Mouse (Mus musculus) myocyte (in vitro differentiated cells): ENCODE data around the gene Snrnp70. TPM values are rescaled to one million over a fixed set of nuclear protein-coding genes. Genes with fewer than 3 reads are reported as not detected.
"Not testable (repeated sequence)": the region's sequence is repeated elsewhere in the genome, so short reads cannot be mapped to it uniquely, and the experiment has no call there.

Experiments used
- H3K27me3 ChIP-seq: one replicate; pipeline ENCODE4 v1.6.1; 2011; ENCODE audit not compliant: control insufficient read depth, insufficient read depth, insufficient read length
- H3K36me3 ChIP-seq: one replicate; pipeline ENCODE4 v1.6.1; 2011; ENCODE audit not compliant: control insufficient read depth, insufficient read depth
- H3K4me2 ChIP-seq: one replicate; pipeline ENCODE4 v1.6.1; 2011; ENCODE audit warnings: low read depth, control low read depth
- H3K4me3 ChIP-seq: one replicate; pipeline ENCODE4 v1.5.1; 2011; ENCODE audit warnings: mild to moderate bottlenecking, control low read depth, moderate library complexity
- H3K79me2 ChIP-seq: one replicate; pipeline ENCODE4 v1.6.1; 2011; ENCODE audit not compliant: control insufficient read depth, insufficient read depth
- H3ac ChIP-seq: one replicate; pipeline ENCODE4 v1.6.1; 2011; ENCODE audit not compliant: control insufficient read depth, insufficient read length
- CEBPB ChIP-seq: IDR thresholded peaks from 2 replicates; pipeline ENCODE4 v1.6.1; 2011; ENCODE audit warnings: mild to moderate bottlenecking, moderate library complexity; ENCODE audit not compliant: poor library complexity, insufficient read depth, severe bottlenecking
- E2F4 ChIP-seq: IDR thresholded peaks from one replicate; pipeline ENCODE4 v1.6.1; 2011; ENCODE audit warnings: mild to moderate bottlenecking, control low read depth, moderate library complexity; ENCODE audit not compliant: insufficient read depth
- MAX ChIP-seq: IDR thresholded peaks from one replicate; pipeline ENCODE4 v1.6.1; 2011; ENCODE audit warnings: low read depth, mild to moderate bottlenecking, control low read depth
- MYOD1 ChIP-seq, 3 experiments: IDR thresholded peaks; one replicate each; pipeline ENCODE4 v1.6.1; 2011; ENCODE audit warnings: control low read depth in 2 of 3, low read depth in 2 of 3, mild to moderate bottlenecking in 2 of 3, moderate library complexity in 1 of 3; ENCODE audit not compliant: insufficient read length in 2 of 3, control insufficient read depth in 1 of 3
- MYOG ChIP-seq, 3 experiments: IDR thresholded peaks; one replicate each; pipeline ENCODE4 v1.6.1; 2011; ENCODE audit warnings: control low read depth in 2 of 3, low read depth in 2 of 3, mild to moderate bottlenecking in 2 of 3; ENCODE audit not compliant: insufficient read length in 2 of 3, control insufficient read depth in 1 of 3, insufficient read depth in 1 of 3
- POLR2A ChIP-seq: IDR thresholded peaks from one replicate; pipeline ENCODE4 v1.6.1; 2011; ENCODE audit warnings: low read depth, mild to moderate bottlenecking, control low read depth, moderate library complexity; ENCODE audit not compliant: insufficient read length
- POLR2AphosphoS2 ChIP-seq: IDR thresholded peaks from one replicate; pipeline ENCODE4 v1.6.1; 2011; ENCODE audit warnings: low read depth, control low read depth; ENCODE audit not compliant: insufficient read length
- REST ChIP-seq: IDR thresholded peaks from one replicate; pipeline ENCODE4 v1.6.1; 2011; ENCODE audit warnings: mild to moderate bottlenecking, control low read depth, moderate library complexity; ENCODE audit not compliant: insufficient read depth, insufficient read length
- SRF ChIP-seq: IDR thresholded peaks from one replicate; pipeline ENCODE4 v1.6.1; 2011; ENCODE audit warnings: low read depth; ENCODE audit not compliant: control insufficient read depth, insufficient read length
- TCF12 ChIP-seq: IDR thresholded peaks from one replicate; pipeline ENCODE4 v1.6.1; 2011; ENCODE audit warnings: mild to moderate bottlenecking, control low read depth; ENCODE audit not compliant: poor library complexity, insufficient read depth, severe bottlenecking
- TCF3 ChIP-seq: IDR thresholded peaks from one replicate; pipeline ENCODE4 v1.6.1; 2011; ENCODE audit warnings: low read depth, control low read depth; ENCODE audit not compliant: insufficient read length
- USF1 ChIP-seq: IDR thresholded peaks from one replicate; pipeline ENCODE4 v1.6.1; 2011; ENCODE audit warnings: low read depth, mild to moderate bottlenecking, control low read depth, moderate library complexity
- polyA plus RNA-seq: library from polyadenylated mRNA; unstranded; fragments of >200 nt; fragmentation: generic; extraction: Trizol; gene quantifications from one replicate; pipeline ENCODE4 v1.2.1, GENCODE M21; 2012; ENCODE audit warnings: missing spikeins

Snrnp70 gene
- polyA plus RNA-seq, 1 experiment, result 189 TPM

DNA sequence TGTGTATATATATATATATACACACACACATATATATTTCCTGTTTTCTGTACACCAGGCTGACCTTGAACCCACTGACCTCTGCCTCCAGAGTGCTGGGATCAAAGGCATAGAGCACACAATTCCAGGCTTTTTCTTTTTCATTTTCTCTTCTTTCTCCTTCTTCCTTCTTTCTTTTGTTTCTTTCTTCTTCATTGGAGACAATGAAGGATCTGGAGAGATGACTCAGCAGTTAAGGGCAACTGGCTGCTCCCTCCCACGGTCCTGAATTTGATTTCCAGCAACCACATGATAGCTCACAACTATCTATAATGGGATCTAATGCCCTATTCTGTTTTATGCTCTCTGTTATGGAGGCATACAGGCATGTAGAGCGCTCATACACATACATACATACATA is 1.2 kb upstream of the Snrnp70 start:
- Histone ChIP-seq H3K27me3 (no peaks in the 10 kb centered on the region), H3K4me2 (peak overlapping the region; percentile 77), H3ac (no peak overlapping the region), H3K79me2 (peaks cover 34% of the 10 kb centered on the region), H3K4me3 (peak overlapping the region; percentile 98), H3K36me3 (peaks cover 16% of the 10 kb centered on the region)
- TF ChIP-seq TCF3 (no peak), REST (no peak), MAX (no peak), POLR2AphosphoS2 (no peak), E2F4 (no peak), MYOD1 (IDR thresholded peaks at IDR 0.05; ENCODE audit: control insufficient read depth in 1 of 3, insufficient read length in 2 of 3, low read depth in 2 of 3) (no peak), SRF (no peak)

DNA sequence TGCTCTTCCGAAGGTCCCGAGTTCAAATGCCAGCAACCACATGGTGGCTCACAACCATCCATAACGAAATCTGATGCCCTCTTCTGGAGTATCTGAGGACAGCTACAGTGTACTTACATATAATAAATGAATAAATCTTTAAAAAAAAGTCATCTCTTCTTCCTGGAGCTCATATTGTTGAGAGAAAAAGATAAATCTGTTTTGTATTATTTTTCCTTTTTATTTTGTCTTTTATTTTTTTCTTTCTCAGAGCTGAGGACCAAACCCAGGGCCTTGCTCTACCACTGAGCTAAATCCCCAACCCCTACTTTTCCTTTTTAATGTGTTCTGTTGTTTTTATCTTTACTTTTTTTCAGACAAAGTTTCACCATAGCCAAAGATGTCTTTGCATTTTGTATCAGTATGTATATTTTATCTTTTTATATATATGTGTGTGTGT is 814 bp upstream of the Snrnp70 start:
- H3ac ChIP-seq, H3K27me3 ChIP-seq: not testable (repeated sequence)
- Histone ChIP-seq H3K79me2 (peaks cover 39% of the 10 kb centered on the region), H3K4me3 (peak overlapping the region; percentile 98), H3K4me2 (peak overlapping the region; percentile 77), H3K36me3 (peaks cover 19% of the 10 kb centered on the region)

- Histone ChIP-seq H3K27me3 (no peaks in the 10 kb centered on the region), H3K4me3 (peak overlapping the region; percentile 98), H3K4me2 (peak overlapping the region; percentile 94), H3ac (peak overlapping the region; percentile 26), H3K36me3 (peaks cover 29% of the 10 kb centered on the region), H3K79me2 (peaks cover 50% of the 10 kb centered on the region)
- TF ChIP-seq SRF, result no peak
- TF ChIP-seq POLR2A, result no peak
Measured at GRCm38 (mm10) chr7:45395129-45395541, 407 bp downstream of the Snrnp70 start.

DNA sequence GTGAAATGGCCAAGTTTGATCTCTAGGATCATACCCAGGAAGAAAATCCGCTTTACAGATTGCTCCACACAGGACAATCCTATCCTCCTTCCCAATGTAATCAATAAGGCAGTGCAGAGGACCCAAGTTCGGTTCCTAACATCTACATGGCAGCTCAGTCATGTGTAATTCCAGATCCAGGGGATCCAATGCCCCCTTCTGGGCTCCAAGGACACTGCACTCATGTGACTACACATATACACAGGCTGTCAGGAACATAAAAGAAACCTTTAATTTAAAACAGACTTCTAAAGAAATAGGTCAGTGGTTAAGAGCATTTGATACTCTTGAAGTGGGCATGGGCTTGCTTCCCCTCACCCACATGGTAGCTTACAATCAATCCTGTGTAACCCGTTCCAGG is 9.5 kb downstream of the Snrnp70 start:
- Histone ChIP-seq H3K4me2 (no peak overlapping the region), H3K79me2 (peaks cover 37% of the 10 kb centered on the region), H3K36me3 (peaks cover 75% of the 10 kb centered on the region), H3ac (no peak overlapping the region), H3K27me3 (no peaks in the 10 kb centered on the region), H3K4me3 (no peak overlapping the region)
- TF ChIP-seq POLR2AphosphoS2, result no peak
- TF ChIP-seq USF1, result no peak
- TF ChIP-seq SRF, result no peak
- no peak for TF ChIP-seq REST
- no peak for TF ChIP-seq TCF3
- TF ChIP-seq CEBPB, result no peak

DNA sequence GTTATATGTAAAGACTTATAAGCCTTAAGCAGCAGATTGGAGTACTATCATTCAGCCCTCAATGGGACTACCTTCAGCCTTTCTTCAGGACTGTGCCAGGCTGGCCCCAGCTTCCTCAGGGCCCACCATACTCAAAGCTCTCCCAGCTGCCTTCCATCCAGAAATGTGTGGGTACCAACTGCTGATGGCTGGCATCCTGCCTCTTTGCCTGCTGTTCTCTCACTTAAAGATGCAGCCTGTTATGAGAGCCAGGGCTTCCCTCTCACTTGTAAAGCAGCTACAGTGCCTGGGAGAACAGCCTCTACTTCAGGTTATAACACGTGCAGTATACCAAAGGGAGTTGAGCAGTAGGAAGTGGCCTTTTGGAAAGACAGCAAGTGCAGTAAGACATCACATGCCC is 19.5 kb downstream of the Snrnp70 start:
- Histone ChIP-seq H3K79me2 (no peaks in the 10 kb centered on the region), H3K4me3 (no peak overlapping the region), H3K4me2 (no peak overlapping the region), H3K27me3 (no peaks in the 10 kb centered on the region), H3ac (no peak overlapping the region), H3K36me3 (peaks cover 45% of the 10 kb centered on the region)
- no peak for TF ChIP-seq CEBPB
- TF ChIP-seq MAX, result no peak
- no peak for TF ChIP-seq POLR2AphosphoS2
- TF ChIP-seq POLR2A, result no peak
- TF ChIP-seq TCF12, result no peak
- no peak for TF ChIP-seq MYOD1 (IDR thresholded peaks at IDR 0.05; ENCODE audit: control insufficient read depth in 1 of 3, insufficient read length in 2 of 3, low read depth in 2 of 3)
- no peak for TF ChIP-seq REST
- no peak for TF ChIP-seq E2F4
- TF ChIP-seq SRF, result no peak
- TF ChIP-seq TCF3, result no peak
- TF ChIP-seq USF1, result no peak
- TF ChIP-seq MYOG (IDR thresholded peaks at IDR 0.05; ENCODE audit: control insufficient read depth in 1 of 3, insufficient read depth in 1 of 3, insufficient read length in 2 of 3, low read depth in 2 of 3), result no peak

- H3ac ChIP-seq, result no peak overlapping the region
- H3K4me3 ChIP-seq, result no peak overlapping the region
- TF ChIP-seq POLR2AphosphoS2 (no peak), POLR2A (no peak), REST (no peak), SRF (no peak), MYOD1 (IDR thresholded peaks at IDR 0.05; ENCODE audit: control insufficient read depth in 1 of 3, insufficient read length in 2 of 3, low read depth in 2 of 3) (no peak), MYOG (IDR thresholded peaks at IDR 0.05; ENCODE audit: control insufficient read depth in 1 of 3, insufficient read depth in 1 of 3, insufficient read length in 2 of 3, low read depth in 2 of 3) (no peak), E2F4 (no peak), TCF3 (no peak), TCF12 (no peak), USF1 (no peak), MAX (no peak), CEBPB (no peak)
- H3K4me2 ChIP-seq, result no peak overlapping the region
- peaks cover 34% of the 10 kb centered on the region for H3K36me3 ChIP-seq
- H3K79me2 ChIP-seq, result no peaks in the 10 kb centered on the region
- no peaks in the 10 kb centered on the region for H3K27me3 ChIP-seq
Measured at GRCm38 (mm10) chr7:45374620-45375019, 20.9 kb downstream of the Snrnp70 start.
